Mouse (Mus musculus): ENCODE data around the gene Nostrin.

DNA sequence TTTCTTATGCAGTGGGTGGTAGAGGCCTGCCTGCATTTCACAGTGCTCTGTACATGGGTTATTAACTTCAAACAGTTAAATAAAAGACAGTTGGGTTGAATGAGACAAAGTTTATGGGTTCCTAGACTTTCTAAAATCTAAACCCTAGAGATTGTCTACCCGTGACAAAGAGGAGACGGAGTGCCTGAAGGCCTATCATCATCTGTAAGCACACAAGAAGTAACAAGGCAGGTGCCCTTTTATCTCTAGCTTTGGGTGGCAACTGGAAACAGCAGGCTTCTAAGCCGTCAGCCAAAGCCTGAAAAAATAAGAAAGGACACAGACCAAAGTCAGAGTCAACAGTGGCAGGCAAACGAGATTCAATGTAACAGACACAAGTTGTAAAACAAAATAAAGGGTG lies 53.6 kb downstream of the Nostrin start:
- no peak for TF ChIP-seq CTCF (IDR thresholded peaks at IDR 0.05; ENCODE audit: low read depth)
- TF ChIP-seq EP300 (optimal IDR thresholded peaks at IDR 0.05), result no peak
